Mouse (Mus musculus) E14TG2a.4 (cell line): ENCODE results near the gene Acap1.
A peak's percentile ranks its signal among the peaks of the same experiment; 100 is the strongest.

Experiments
- CTCF ChIP-seq: conservative IDR thresholded peaks from 2 replicates; pipeline ENCODE4 v1.5.1; 2014; ENCODE audit warnings: low read length
- POU5F1 ChIP-seq: IDR thresholded peaks from 2 replicates; pipeline ENCODE4 v1.6.1; 2014; ENCODE audit warnings: low read length, borderline replicate concordance

GRCm38 (mm10) chr11:69934169-69934568 lies 38.8 kb upstream of the Acap1 start:
- TF ChIP-seq CTCF (peak; percentile 59), POU5F1 (no peak)
